Mouse (Mus musculus): Measurements from ENCODE around the gene Gm14190. TPM values are rescaled to one million over a fixed set of nuclear protein-coding genes. Genes with fewer than 3 reads are reported as not detected.
"Not testable (repeated sequence)": the region's sequence is repeated elsewhere in the genome, so short reads cannot be mapped to it uniquely, and the experiment has no call there.

The Gm14190 gene
- polyA plus RNA-seq, 1 experiment from 2014 or later = not detected

- Histone ChIP-seq H3K4me1 (replicated peaks) (no peaks in the 10 kb centered on the region), H3K27me3 (ENCODE audit: insufficient read depth, poor library complexity, severe bottlenecking) (no peaks in the 10 kb centered on the region), H3K36me3 (no peaks in the 10 kb centered on the region), H3K27ac (no peak overlapping the region), H3K9me3 (no peaks in the 10 kb centered on the region), H3K4me3 (no peak overlapping the region)
- DNase-seq (ENCODE audit: low spot score) = no peak
- WGBS = 83% methylated on average over 3 of the region's 3 CpGs
Measured at GRCm38 (mm10) chr11:99644351-99644750, 46.2 kb downstream of the Gm14190 start.

- 81% methylated on average over 9 of the region's 9 CpGs for WGBS
- H3K9me3 ChIP-seq, H3K4me3 ChIP-seq: not testable (repeated sequence)
Measured at GRCm38 (mm10) chr11:99643635-99644139, 46.9 kb downstream of the Gm14190 start, which contains the start of gene Krtap4-7. Gene Krtap4-7 (minus strand): TSS chr11:99644089.

GRCm38 (mm10) chr11:99640926-99641325 lies 49.6 kb downstream of the Gm14190 start:
- Histone ChIP-seq H3K27ac (no peak overlapping the region), H3K4me1 (replicated peaks) (no peaks in the 10 kb centered on the region), H3K36me3 (no peaks in the 10 kb centered on the region), H3K4me3 (no peak overlapping the region), H3K9me3 (no peaks in the 10 kb centered on the region), H3K27me3 (ENCODE audit: insufficient read depth, poor library complexity, severe bottlenecking) (no peaks in the 10 kb centered on the region)
- 48% methylated on average over 1 of the region's 1 CpGs for WGBS
- no peak for DNase-seq (ENCODE audit: low spot score)

More at GRCm38 (mm10) chr11:99643635-99644139, 46.9 kb downstream of the Gm14190 start, which contains the start of gene Krtap4-7:
- H3K4me1 ChIP-seq (replicated peaks); DNase-seq (ENCODE audit: low spot score); H3K27me3 ChIP-seq (ENCODE audit: insufficient read depth, poor library complexity, severe bottlenecking); H3K36me3 ChIP-seq; H3K27ac ChIP-seq: not testable (repeated sequence)

Other genes starting within 250 kb of the Gm14190 start
- gene Krt23, start 197.6 kb downstream of the Gm14190 start, polyA plus RNA-seq (2016; fragmentation: Nextera tagmentation; extraction: Ambion mirVana) = 0.24 TPM in 1 of 2 replicates, not detected in the other
- not detected in 2 replicates for gene Krt39, start 169.4 kb downstream of the Gm14190 start, polyA plus RNA-seq (2016; fragmentation: Nextera tagmentation; extraction: Ambion mirVana)
- gene Krt40, start 147.6 kb downstream of the Gm14190 start, polyA plus RNA-seq (2016; fragmentation: Nextera tagmentation; extraction: Ambion mirVana) = not detected in 2 replicates
- not detected in 2 replicates for gene Krtap3-3, start 139.9 kb downstream of the Gm14190 start, polyA plus RNA-seq (2016; fragmentation: Nextera tagmentation; extraction: Ambion mirVana)
- gene Krtap3-2, start 133.9 kb downstream of the Gm14190 start, polyA plus RNA-seq (2016; fragmentation: Nextera tagmentation; extraction: Ambion mirVana) = not detected in 2 replicates
- not detected in 2 replicates for gene Gm11939, start 131.3 kb downstream of the Gm14190 start, polyA plus RNA-seq (2016; fragmentation: Nextera tagmentation; extraction: Ambion mirVana)
- not detected in 2 replicates for gene Krtap3-1, start 124.1 kb downstream of the Gm14190 start, polyA plus RNA-seq (2016; fragmentation: Nextera tagmentation; extraction: Ambion mirVana)
- gene Krtap1-5, start 109.7 kb downstream of the Gm14190 start, polyA plus RNA-seq (2016; fragmentation: Nextera tagmentation; extraction: Ambion mirVana) = not detected in 2 replicates
- not detected in 2 replicates for gene Krtap1-4, start 107.1 kb downstream of the Gm14190 start, polyA plus RNA-seq (2016; fragmentation: Nextera tagmentation; extraction: Ambion mirVana)
- not detected in 2 replicates for gene Krtap1-3, start 99.4 kb downstream of the Gm14190 start, polyA plus RNA-seq (2016; fragmentation: Nextera tagmentation; extraction: Ambion mirVana)
- gene Krtap9-3, start 92.6 kb downstream of the Gm14190 start, polyA plus RNA-seq (2016; fragmentation: Nextera tagmentation; extraction: Ambion mirVana) = not detected in 2 replicates
- gene Gm11938, start 87.4 kb downstream of the Gm14190 start, polyA plus RNA-seq (2016; fragmentation: Nextera tagmentation; extraction: Ambion mirVana) = not detected in 2 replicates
- not detected in 2 replicates for gene Gm11937, start 80.6 kb downstream of the Gm14190 start, polyA plus RNA-seq (2016; fragmentation: Nextera tagmentation; extraction: Ambion mirVana)
- not detected in 2 replicates for gene Krtap2-4, start 75.9 kb downstream of the Gm14190 start, polyA plus RNA-seq (2016; fragmentation: Nextera tagmentation; extraction: Ambion mirVana)
- gene Gm11562, start 70.3 kb downstream of the Gm14190 start, polyA plus RNA-seq (2016; fragmentation: Nextera tagmentation; extraction: Ambion mirVana) = not detected in 2 replicates
- not detected in 2 replicates for gene Krtap4-1, start 62.5 kb downstream of the Gm14190 start, polyA plus RNA-seq (2016; fragmentation: Nextera tagmentation; extraction: Ambion mirVana)
- not detected in 2 replicates for gene Krtap4-2, start 55.7 kb downstream of the Gm14190 start, polyA plus RNA-seq (2016; fragmentation: Nextera tagmentation; extraction: Ambion mirVana)
- gene Krtap4-7, start 46.7 kb downstream of the Gm14190 start, polyA plus RNA-seq (2016; fragmentation: Nextera tagmentation; extraction: Ambion mirVana) = not detected in 2 replicates
- not detected in 2 replicates for gene Gm11555, start 40.5 kb downstream of the Gm14190 start, polyA plus RNA-seq (2016; fragmentation: Nextera tagmentation; extraction: Ambion mirVana)
- not detected in 2 replicates for gene Gm11563, start 31.8 kb downstream of the Gm14190 start, polyA plus RNA-seq (2016; fragmentation: Nextera tagmentation; extraction: Ambion mirVana)
- gene Krtap4-6, start 24.8 kb downstream of the Gm14190 start, polyA plus RNA-seq (2016; fragmentation: Nextera tagmentation; extraction: Ambion mirVana) = not detected in 2 replicates
- gene Gm14180, start 43.5 kb upstream of the Gm14190 start, polyA plus RNA-seq (2016; fragmentation: Nextera tagmentation; extraction: Ambion mirVana) = not detected in 2 replicates
- not detected in 2 replicates for gene Gm11595, start 82.2 kb upstream of the Gm14190 start, polyA plus RNA-seq (2016; fragmentation: Nextera tagmentation; extraction: Ambion mirVana)
- gene Krtap4-8, start 90.0 kb upstream of the Gm14190 start, polyA plus RNA-seq (2016; fragmentation: Nextera tagmentation; extraction: Ambion mirVana) = not detected in 2 replicates
- gene Krtap4-9, start 94.5 kb upstream of the Gm14190 start, polyA plus RNA-seq (2016; fragmentation: Nextera tagmentation; extraction: Ambion mirVana) = not detected in 2 replicates
- not detected in 2 replicates for gene Gm11596, start 102.7 kb upstream of the Gm14190 start, polyA plus RNA-seq (2016; fragmentation: Nextera tagmentation; extraction: Ambion mirVana)
- gene Gm11569, start 108.2 kb upstream of the Gm14190 start, polyA plus RNA-seq (2016; fragmentation: Nextera tagmentation; extraction: Ambion mirVana) = not detected in 2 replicates
- gene Gm11554, start 113.7 kb upstream of the Gm14190 start, polyA plus RNA-seq (2016; fragmentation: Nextera tagmentation; extraction: Ambion mirVana) = not detected in 2 replicates
- gene Krtap4-13, start 119.2 kb upstream of the Gm14190 start, polyA plus RNA-seq (2016; fragmentation: Nextera tagmentation; extraction: Ambion mirVana) = not detected in 2 replicates
- not detected in 2 replicates for gene Gm11564, start 124.9 kb upstream of the Gm14190 start, polyA plus RNA-seq (2016; fragmentation: Nextera tagmentation; extraction: Ambion mirVana)
- gene 2300003K06Rik, start 147.3 kb upstream of the Gm14190 start, polyA plus RNA-seq (2016; fragmentation: Nextera tagmentation; extraction: Ambion mirVana) = not detected in 2 replicates
- gene Krtap4-16, start 160.9 kb upstream of the Gm14190 start, polyA plus RNA-seq (2016; fragmentation: Nextera tagmentation; extraction: Ambion mirVana) = not detected in 2 replicates
- not detected in 2 replicates for gene Gm11568, start 167.2 kb upstream of the Gm14190 start, polyA plus RNA-seq (2016; fragmentation: Nextera tagmentation; extraction: Ambion mirVana)
- not detected in 2 replicates for gene Gm11559, start 173.7 kb upstream of the Gm14190 start, polyA plus RNA-seq (2016; fragmentation: Nextera tagmentation; extraction: Ambion mirVana)
- not detected in 2 replicates for gene Krtap9-1, start 182.6 kb upstream of the Gm14190 start, polyA plus RNA-seq (2016; fragmentation: Nextera tagmentation; extraction: Ambion mirVana)
- not detected in 2 replicates for gene Gm11567, start 188.4 kb upstream of the Gm14190 start, polyA plus RNA-seq (2016; fragmentation: Nextera tagmentation; extraction: Ambion mirVana)
- gene Krtap31-1, start 217.2 kb upstream of the Gm14190 start, polyA plus RNA-seq (2016; fragmentation: Nextera tagmentation; extraction: Ambion mirVana) = not detected in 2 replicates
- not detected in 2 replicates for gene Gm11565, start 224.0 kb upstream of the Gm14190 start, polyA plus RNA-seq (2016; fragmentation: Nextera tagmentation; extraction: Ambion mirVana)
- gene Krtap31-2, start 245.6 kb upstream of the Gm14190 start, polyA plus RNA-seq (2016; fragmentation: Nextera tagmentation; extraction: Ambion mirVana) = not detected in 2 replicates

All from hindbrain, embryonic 10.5 days (tissue).